ENCODE assay signal across 10 mouse cellular contexts in genomic region chr19:16779281-16779680, GRCm38 (mm10). TPM values are rescaled to one million over a fixed set of nuclear protein-coding genes. Genes with fewer than 3 reads are reported as not detected.
DNase-seq lines count a peak whose midpoint lies in the region; ATAC-seq lines count a peak whose summit lies in the region.
"Had no signal": no experiment of that assay in that cellular context is flagged by ENCODE, and none has a peak within 500 bp of the region (broad histone marks: within the 10 kb centered on the region; RNA-seq: fewer than 3 reads in every experiment).

No protein-coding gene starts in this region.

- H3K4me1 ChIP-seq in midbrain, embryonic 13.5 days (replicated peaks), result peaks cover 14% of the 10 kb centered on the region
- H3K4me1 ChIP-seq in midbrain, embryonic 14.5 days (ENCODE audit: control insufficient read depth, insufficient read depth, low read length), result no peaks in the 10 kb centered on the region
- peaks cover 14% of the 10 kb centered on the region for H3K4me1 ChIP-seq in heart, embryonic 13.5 days
- H3K4me1 ChIP-seq in stomach, embryonic 15.5 days, result 0 out of 2 replicates have a peak, but pooled peaks cover 3% of the 10 kb centered on the region

- intact Hi-C loops in gastrocnemius, postnatal 14 days (cut with DNase I; ENCODE audit: low total_unique reads), result no loop called here

- DNase-seq in gastrocnemius, adult 18-20 months (ENCODE audit: low spot score), result peak; percentile 25
- DNase-seq in gastrocnemius, postnatal 14 days, result no peak
- DNase-seq in midbrain, embryonic 14.5 days, result no peak
- DNase-seq in urinary bladder, postnatal 10 days (ENCODE audit: low spot score), result no peak
- DNase-seq: gastrocnemius, postnatal 25 days; retina, postnatal 1 day had no signal

- H3K27me3 ChIP-seq in midbrain, embryonic 13.5 days, result peaks cover 17% of the 10 kb centered on the region
- peaks cover 7% of the 10 kb centered on the region; the same call in 1 of the 2 replicates for H3K27me3 ChIP-seq in midbrain, embryonic 14.5 days (ENCODE audit: control insufficient read depth, insufficient read depth, low read length)
- peaks cover 9% of the 10 kb centered on the region; the same call in 1 of the 2 replicates for H3K27me3 ChIP-seq in heart, embryonic 13.5 days (replicated peaks)
- H3K27me3 ChIP-seq in stomach, embryonic 15.5 days (replicated peaks), result no peaks in the 10 kb centered on the region

- H3K9ac ChIP-seq in midbrain, embryonic 13.5 days (replicated peaks), result 0 out of 2 replicates have a peak overlapping the region, but pooled peaks have one; percentile 41
- H3K9ac ChIP-seq in midbrain, embryonic 14.5 days (replicated peaks; ENCODE audit: low read length), result no peak overlapping the region
- H3K9ac ChIP-seq in heart, embryonic 13.5 days, result 0 out of 2 replicates have a peak overlapping the region, but pooled peaks have one; percentile 16
- no peak overlapping the region for H3K9ac ChIP-seq in stomach, embryonic 15.5 days

- 72% methylated on average over 5 of the region's 5 CpGs for WGBS in midbrain, embryonic 13.5 days
- 71% methylated on average over 5 of the region's 5 CpGs for WGBS in midbrain, embryonic 14.5 days
- WGBS in heart, embryonic 13.5 days, result 69% methylated on average over 5 of the region's 5 CpGs
- 62% methylated on average over 5 of the region's 5 CpGs for WGBS in stomach, embryonic 15.5 days

- ATAC-seq in midbrain, embryonic 13.5 days, result no peak
- no peak for ATAC-seq in midbrain, embryonic 14.5 days (ENCODE audit: low FRiP score, low TSS enrichment)
- no peak for ATAC-seq in heart, embryonic 13.5 days (ENCODE audit: extremely low read depth, insufficient number of reproducible peaks, low FRiP score, low TSS enrichment)
- ATAC-seq in stomach, embryonic 15.5 days (ENCODE audit: insufficient read depth, low FRiP score, low read depth), result no peak
- no peak for ATAC-seq in megakaryocyte progenitor cell, adult 5-6 weeks (replicated peaks; ENCODE audit: poor library complexity)

- H3K4me2 ChIP-seq in midbrain, embryonic 13.5 days (replicated peaks), result peak overlapping the region; percentile 15; the same call in 1 of the 2 replicates
- no peak overlapping the region for H3K4me2 ChIP-seq in midbrain, embryonic 14.5 days (ENCODE audit: low read length)
- peak overlapping the region; percentile 98 for H3K4me2 ChIP-seq in heart, embryonic 13.5 days
- H3K4me2 ChIP-seq in stomach, embryonic 15.5 days, result peak overlapping the region; percentile 16; the same call in 1 of the 2 replicates

- no peak overlapping the region for H3K27ac ChIP-seq in midbrain, embryonic 13.5 days
- no peak overlapping the region for H3K27ac ChIP-seq in midbrain, embryonic 14.5 days (replicated peaks; ENCODE audit: low read depth, low read length)
- no peak overlapping the region for H3K27ac ChIP-seq in heart, embryonic 13.5 days (replicated peaks)
- H3K27ac ChIP-seq in stomach, embryonic 15.5 days, result no peak overlapping the region

- H3K36me3 ChIP-seq in midbrain, embryonic 13.5 days, result no peaks in the 10 kb centered on the region
- H3K36me3 ChIP-seq in midbrain, embryonic 14.5 days (ENCODE audit: control insufficient read depth, insufficient read depth, low read length), result no peaks in the 10 kb centered on the region
- no peaks in the 10 kb centered on the region for H3K36me3 ChIP-seq in heart, embryonic 13.5 days
- no peaks in the 10 kb centered on the region for H3K36me3 ChIP-seq in stomach, embryonic 15.5 days

- H3K9me3 ChIP-seq in midbrain, embryonic 13.5 days, result no peaks in the 10 kb centered on the region
- H3K9me3 ChIP-seq in midbrain, embryonic 14.5 days (ENCODE audit: control insufficient read depth, low read length), result no peaks in the 10 kb centered on the region
- H3K9me3 ChIP-seq in heart, embryonic 13.5 days, result no peaks in the 10 kb centered on the region
- H3K9me3 ChIP-seq in stomach, embryonic 15.5 days, result no peaks in the 10 kb centered on the region

- no peak overlapping the region for H3K4me3 ChIP-seq in midbrain, embryonic 13.5 days (replicated peaks)
- no peak overlapping the region for H3K4me3 ChIP-seq in midbrain, embryonic 14.5 days (replicated peaks; ENCODE audit: low read depth, low read length)
- H3K4me3 ChIP-seq in heart, embryonic 13.5 days, result peak overlapping the region; percentile 81
- H3K4me3 ChIP-seq in stomach, embryonic 15.5 days (replicated peaks), result peak overlapping the region; percentile 13; the same call in 1 of the 2 replicates

RNA-seq across cellular contexts. Expression of gene Vps13a, which starts 1.5 kb away (rescaled TPM):
- 10 to 100 TPM; 23.0 to 25.5 TPM for total RNA-seq in gastrocnemius, adult 18-20 months (2021)
- total RNA-seq in gastrocnemius, postnatal 14 days (2021), result 10 to 100 TPM; 11.8 to 12.9 TPM
- 8.9 and 9.2 TPM in 2 replicates for polyA plus RNA-seq in midbrain, embryonic 13.5 days (2015; fragmentation: Nextera tagmentation; extraction: Ambion mirVana)
- 8.6 and 11.7 TPM in 2 replicates for polyA plus RNA-seq in midbrain, embryonic 14.5 days (2014; fragmentation: Nextera tagmentation; extraction: Ambion mirVana)
- polyA plus RNA-seq in heart, embryonic 13.5 days (2015; fragmentation: Nextera tagmentation; extraction: Ambion mirVana), result 6.0 and 6.8 TPM in 2 replicates
- polyA plus RNA-seq in stomach, embryonic 15.5 days (2015; fragmentation: Nextera tagmentation; extraction: Ambion mirVana), result 11.2 and 11.8 TPM in 2 replicates
- 50.9 and 67.2 TPM in 2 replicates for total RNA-seq in megakaryocyte progenitor cell, adult 5-6 weeks (2015)
- 51.8 and 72.8 TPM in 2 replicates for total RNA-seq in megakaryocyte progenitor cell, adult 5-6 weeks (2017)

Comparison
In these comparisons a context has a peak if more than half of its experiments do, and no peak if none do; other contexts are left out.
1. H3K9ac ChIP-seq: peak in midbrain, embryonic 13.5 days (single experiment) and heart, embryonic 13.5 days (single experiment); none in midbrain, embryonic 14.5 days (single experiment) and stomach, embryonic 15.5 days (single experiment).
2. H3K4me3 ChIP-seq: peak in heart, embryonic 13.5 days (single experiment) and stomach, embryonic 15.5 days (single experiment); none in midbrain, embryonic 13.5 days (single experiment) and midbrain, embryonic 14.5 days (single experiment).